Mouse (Mus musculus): ENCODE results near the gene Olfr628. TPM values are rescaled to one million over a fixed set of nuclear protein-coding genes. Genes with fewer than 3 reads are reported as not detected.
"Not testable (repeated sequence)": the region's sequence is repeated elsewhere in the genome, so short reads cannot be mapped to it uniquely, and the experiment has no call there.

Olfr628 gene
- total and polyA plus RNA-seq, 3 experiments = not detected

GRCm38 (mm10) chr7:103714371-103714770 is 15.8 kb upstream of the Olfr628 start, which contains the start of gene Olfr243:
Gene Olfr243 (plus strand): TSS chr7:103714671.
- no peaks in the 10 kb centered on the region for H3K36me3 ChIP-seq (replicated peaks in 1 of 2; ENCODE audit: control insufficient read depth in 1 of 2, insufficient read depth in 1 of 2, low read length in 1 of 2)
- no peak for TF ChIP-seq SMC3 (IDR thresholded peaks at IDR 0.05; ENCODE audit: low read depth, low read length)
- TF ChIP-seq TBP (conservative IDR thresholded peaks at IDR 0.05; ENCODE audit: low read depth, low read length) = no peak
- TF ChIP-seq USF2 (conservative IDR thresholded peaks at IDR 0.05; ENCODE audit: low read depth, low read length) = no peak
- no peak for TF ChIP-seq ELF1 (IDR thresholded peaks at IDR 0.05; ENCODE audit: low read depth, low read length)
- no peak for TF ChIP-seq RCOR1 (conservative IDR thresholded peaks at IDR 0.05; ENCODE audit: low read depth, low read length)
- TF ChIP-seq BHLHE40 (IDR thresholded peaks at IDR 0.05; ENCODE audit: low read depth, low read length) = no peak
- TF ChIP-seq MYC (IDR thresholded peaks at IDR 0.05; ENCODE audit: low read depth, low read length) = no peak
- TF ChIP-seq GABPA (IDR thresholded peaks at IDR 0.05; ENCODE audit: insufficient replicate concordance, low read depth, low read length) = no peak
- no peak for TF ChIP-seq JUN (IDR thresholded peaks at IDR 0.05; ENCODE audit: insufficient read depth, low read depth, low read length)
- no peak for TF ChIP-seq CTCF (conservative IDR thresholded peaks at IDR 0.05 in 1 of 2, IDR thresholded peaks at IDR 0.05 in 1 of 2; ENCODE audit: low read depth in 2 of 2, low read length in 2 of 2)
- no peak for TF ChIP-seq ETS1 (conservative IDR thresholded peaks at IDR 0.05; ENCODE audit: low read depth, low read length)
- TF ChIP-seq JUND (conservative IDR thresholded peaks at IDR 0.05; ENCODE audit: low read depth, low read length) = no peak
- no peak for TF ChIP-seq POLR2A (IDR thresholded peaks at IDR 0.05; ENCODE audit: low read depth, low read length)
- no peak for TF ChIP-seq NELFE (IDR thresholded peaks at IDR 0.05; ENCODE audit: low read depth, low read length)
- no peak for TF ChIP-seq E2F4 (IDR thresholded peaks at IDR 0.05; ENCODE audit: insufficient replicate concordance, low read depth, low read length)
- no peak for TF ChIP-seq CHD1 (IDR thresholded peaks at IDR 0.05; ENCODE audit: low read depth, low read length)
- TF ChIP-seq IRF4 (IDR thresholded peaks at IDR 0.05; ENCODE audit: low read depth, low read length) = no peak
- in situ Hi-C loops (cut with MboI; ENCODE audit: low pct_ligation_motif_present, low pct_unique_long_range_greater_than_20kb, low sequenced_read_pairs) (loop anchor here (5.0 to 25.0 kb wide), 2 partner anchors 158 to 473 kb away; partner anchors contain the start of genes Olfr648 and Olfr649), dilution Hi-C loops (cut with MboI; ENCODE audit: extremely low pct_ligation_motif_present, extremely low pct_unique_long_range_greater_than_20kb, low sequenced_read_pairs) (no loop called here)
- no peak within 1 kb of the TSS for H3K27ac ChIP-seq (ENCODE audit: insufficient read depth, low read depth)
- no peaks in the 10 kb centered on the region for H3K27me3 ChIP-seq (replicated peaks)
- H3K4me1 ChIP-seq (ENCODE audit: control insufficient read depth in 1 of 2, insufficient read depth in 2 of 2) = no peaks in the 10 kb centered on the region
- H3K4me3 ChIP-seq (replicated peaks in 1 of 3; ENCODE audit: low read depth in 2 of 3, low read length in 2 of 3, poor library complexity in 1 of 3) = no peak within 1 kb of the TSS
- no peak for DNase-seq (ENCODE audit: extremely low read depth)
- H3K79me2 ChIP-seq (replicated peaks; ENCODE audit: control insufficient read depth, extremely low read depth, insufficient read depth, poor library complexity, severe bottlenecking) = no peaks in the 10 kb centered on the region
- no peak within 1 kb of the TSS for H3K9ac ChIP-seq (ENCODE audit: insufficient read depth, low read depth)
- H3K4me2 ChIP-seq (ENCODE audit: insufficient read depth, low read depth, poor library complexity, severe bottlenecking) = no peak within 1 kb of the TSS
- no peaks in the 10 kb centered on the region for H3K9me3 ChIP-seq (replicated peaks; ENCODE audit: low read length)

GRCm38 (mm10) chr7:103716398-103716797 is 13.8 kb upstream of the Olfr628 start:
- H3K9ac ChIP-seq (ENCODE audit: insufficient read depth, low read depth); H3K27ac ChIP-seq (ENCODE audit: insufficient read depth, low read depth); H3K27me3 ChIP-seq (replicated peaks); H3K36me3 ChIP-seq (replicated peaks in 1 of 2; ENCODE audit: control insufficient read depth in 1 of 2, insufficient read depth in 1 of 2, low read length in 1 of 2); H3K4me1 ChIP-seq (ENCODE audit: control insufficient read depth in 1 of 2, insufficient read depth in 2 of 2); H3K4me3 ChIP-seq (replicated peaks in 1 of 3; ENCODE audit: low read depth in 2 of 3, low read length in 2 of 3, poor library complexity in 1 of 3); DNase-seq (ENCODE audit: extremely low read depth); H3K9me3 ChIP-seq (replicated peaks; ENCODE audit: low read length); H3K79me2 ChIP-seq (replicated peaks; ENCODE audit: control insufficient read depth, extremely low read depth, insufficient read depth, poor library complexity, severe bottlenecking); dilution Hi-C loops (cut with MboI; ENCODE audit: extremely low pct_ligation_motif_present, extremely low pct_unique_long_range_greater_than_20kb, low sequenced_read_pairs); H3K4me2 ChIP-seq (ENCODE audit: insufficient read depth, low read depth, poor library complexity, severe bottlenecking): not testable (repeated sequence)
- in situ Hi-C loops (cut with MboI; ENCODE audit: low pct_ligation_motif_present, low pct_unique_long_range_greater_than_20kb, low sequenced_read_pairs) = loop anchor here (25.0 kb wide), 1 partner anchor 471 kb away; the partner anchor contains the start of genes Olfr648 and Olfr649

All from CH12.LX (cell line).